Mouse (Mus musculus) layer of hippocampus, postnatal 14 days (tissue): ENCODE data around the gene Robo1. TPM values are rescaled to one million over a fixed set of nuclear protein-coding genes. Genes with fewer than 3 reads are reported as not detected.

ENCODE experiments used
- DNase-seq, 2 experiments: peaks; one replicate each; pipeline ENCODE4 v3.0.0; 2021 to 2022; ENCODE audit warnings: low spot score in 2 of 2, mixed read lengths in 1 of 2
- total RNA-seq, 2 experiments: library from RNA; stranded (reverse); gene quantifications; 2 replicates each; pipeline ENCODE4 v1.2.3; 2021

The Robo1 gene
- total RNA-seq, 2 experiments from 2014 or later: 96.0 to 100 TPM

DNA sequence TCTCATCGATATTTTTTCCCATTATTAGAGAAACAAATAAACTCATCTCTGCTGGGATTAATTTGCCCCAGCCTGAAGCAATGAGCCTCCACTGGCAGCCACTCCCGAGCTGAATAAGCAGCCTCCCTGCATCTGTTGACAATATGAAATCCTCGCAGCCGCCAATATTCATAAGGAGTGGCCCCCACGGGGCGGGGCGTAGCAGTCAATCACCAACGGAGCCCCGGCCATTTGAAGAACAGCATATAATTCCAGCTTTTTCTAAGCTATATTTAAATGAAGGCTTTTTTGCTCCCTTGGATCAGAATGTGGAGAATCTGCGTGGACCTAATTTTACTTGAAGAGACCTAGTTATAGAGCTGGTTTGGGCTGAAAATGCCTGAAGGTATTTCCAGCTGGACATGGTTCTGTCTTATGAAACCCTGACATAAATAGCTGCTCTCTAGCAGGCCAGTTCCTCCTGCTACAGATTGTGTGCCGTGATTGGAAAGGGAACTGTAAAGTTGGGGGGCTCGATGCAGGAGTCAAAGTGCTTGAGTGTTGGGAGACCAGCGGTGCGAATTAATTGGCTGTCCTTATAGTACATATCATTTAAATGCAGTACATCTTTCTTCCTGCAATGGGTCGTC lies 492.1 kb downstream of the Robo1 start:
- peak in 1 of 2 experiments; percentile 53 for DNase-seq

DNA sequence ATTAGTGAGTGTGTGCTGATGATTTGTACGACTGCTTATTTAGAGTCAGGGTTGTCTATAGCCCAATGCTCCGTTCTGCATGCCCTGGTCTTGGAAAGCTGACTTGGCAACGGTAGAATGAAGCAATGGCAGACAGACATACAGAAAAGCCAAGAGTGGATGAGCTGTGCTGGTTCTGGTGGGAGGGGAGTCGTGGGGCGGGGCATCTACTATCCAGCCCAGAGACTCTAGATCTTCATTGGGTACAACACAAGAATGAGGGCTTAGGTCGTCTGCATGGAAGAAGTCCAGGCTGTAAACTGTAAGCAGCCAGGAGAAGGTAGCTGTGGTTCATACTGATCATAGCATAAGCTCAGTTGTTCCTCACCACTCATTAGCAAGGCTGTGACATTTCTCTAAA lies 492.7 kb downstream of the Robo1 start:
- DNase-seq: no peak

DNA sequence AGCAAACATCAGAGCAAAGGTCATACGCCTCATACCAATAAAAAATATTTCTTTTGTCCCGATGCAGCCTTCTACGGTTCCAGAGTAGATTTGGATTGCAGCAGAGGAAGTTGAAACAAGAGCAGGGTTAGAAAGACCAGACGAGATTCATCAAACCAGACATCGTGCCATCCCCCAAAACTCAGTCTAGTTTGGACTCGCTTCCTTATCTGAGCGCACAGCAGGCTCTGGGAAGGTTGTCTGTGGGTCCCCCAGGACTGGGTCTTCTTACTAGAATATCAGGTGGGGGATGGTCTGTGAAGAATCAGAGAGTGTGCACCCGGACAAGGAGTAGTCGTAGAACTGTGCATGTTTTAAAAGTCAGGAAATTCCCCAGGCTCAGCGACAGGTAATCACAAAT lies 500.2 kb downstream of the Robo1 start:
- no peak for DNase-seq

DNA sequence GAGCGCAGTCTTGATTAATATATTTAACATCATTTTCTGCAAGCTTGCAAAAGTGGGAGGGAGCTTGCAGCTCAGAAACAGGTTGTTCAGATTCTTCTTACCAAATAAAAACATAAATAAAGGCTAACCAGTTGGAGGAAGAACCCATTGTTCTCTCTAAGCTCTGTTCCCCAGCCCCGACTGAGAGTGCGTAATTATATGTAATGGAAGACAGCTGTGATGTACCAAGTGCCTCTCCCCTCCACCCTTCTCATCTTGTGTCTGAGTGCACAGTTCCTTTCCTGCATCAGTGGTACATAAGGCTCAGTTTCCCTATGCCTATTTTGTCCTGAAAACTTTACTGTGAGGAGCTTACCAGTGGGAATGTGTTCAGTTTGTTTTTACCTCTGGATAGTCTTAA lies 502.8 kb downstream of the Robo1 start:
- DNase-seq: no peak

DNA sequence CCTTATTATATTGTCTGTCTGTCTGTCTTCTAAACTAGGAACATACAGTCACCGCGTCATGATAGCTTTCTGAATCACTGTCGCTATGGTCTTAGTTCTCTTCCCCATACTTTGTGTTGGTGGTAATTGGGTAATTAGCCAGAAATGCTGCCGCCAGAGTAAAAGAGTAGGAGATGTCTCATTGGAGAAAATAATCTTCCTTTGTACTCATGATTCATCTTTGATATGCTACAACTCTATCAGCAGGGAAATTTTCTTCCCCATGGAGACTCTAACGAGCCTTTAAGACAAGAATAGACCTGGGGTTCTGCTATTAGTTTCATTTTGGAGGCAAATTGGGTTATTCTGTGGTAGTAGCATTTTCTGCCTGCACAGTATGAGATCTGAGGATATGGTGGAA lies 503.4 kb downstream of the Robo1 start:
- no peak for DNase-seq

DNA sequence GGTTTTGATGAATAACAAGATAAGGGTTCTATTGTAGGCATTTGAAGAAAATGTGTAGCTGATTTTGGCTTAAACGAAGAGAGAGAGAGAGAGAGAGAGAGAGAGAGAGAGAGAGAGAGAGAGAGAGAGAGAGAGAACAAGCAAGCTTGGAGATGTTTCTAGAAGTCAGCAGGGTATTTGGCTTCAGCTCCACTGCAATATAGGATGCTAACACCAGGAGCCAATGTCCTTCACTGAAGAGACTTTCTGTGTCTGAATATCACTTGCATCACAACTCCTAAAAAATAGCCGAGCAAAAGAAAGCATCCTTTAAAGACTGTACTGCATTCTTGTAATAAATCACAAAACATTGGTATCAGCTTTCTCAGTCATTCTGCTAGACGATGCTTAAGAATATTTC lies 503.8 kb downstream of the Robo1 start:
- DNase-seq: no peak

DNA sequence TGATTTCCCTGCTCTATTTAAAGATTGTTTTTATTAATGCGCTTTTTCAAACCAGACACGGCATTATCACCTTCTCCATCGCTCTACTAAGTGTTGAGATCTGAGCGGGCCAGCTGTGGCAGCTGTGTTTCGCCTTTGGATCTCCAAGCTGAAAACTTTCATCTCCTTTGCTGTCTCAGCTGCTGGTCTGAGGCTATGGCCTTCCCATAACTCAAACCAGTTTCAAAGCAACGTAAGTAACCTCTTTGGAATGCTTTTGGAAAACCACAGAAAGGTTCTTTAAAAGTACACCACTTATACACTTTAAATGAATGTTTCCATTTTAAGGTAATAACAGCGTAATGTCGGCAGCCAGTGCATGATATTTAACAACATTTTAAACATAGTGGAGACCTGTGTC lies 520.3 kb downstream of the Robo1 start:
- DNase-seq: no peak

DNA sequence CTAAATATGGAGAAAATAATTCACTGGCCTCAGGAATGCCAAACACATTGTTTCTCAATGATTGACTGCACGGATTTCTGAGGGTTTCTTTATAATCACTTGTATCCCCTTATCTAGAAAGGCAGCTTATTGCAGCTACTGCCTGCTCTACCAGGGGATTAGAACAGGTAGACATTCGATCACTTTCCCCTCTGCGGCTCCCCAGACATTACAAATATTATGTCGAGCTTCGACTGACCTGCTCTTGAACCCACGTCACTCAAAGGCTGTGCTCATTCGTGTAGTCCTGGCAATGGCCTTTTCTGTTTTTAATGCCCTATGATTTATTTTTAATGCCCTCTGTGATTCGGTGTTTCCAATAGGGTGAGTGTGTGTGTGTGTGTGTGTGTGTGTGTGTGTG lies 521.4 kb downstream of the Robo1 start:
- no peak for DNase-seq

DNA sequence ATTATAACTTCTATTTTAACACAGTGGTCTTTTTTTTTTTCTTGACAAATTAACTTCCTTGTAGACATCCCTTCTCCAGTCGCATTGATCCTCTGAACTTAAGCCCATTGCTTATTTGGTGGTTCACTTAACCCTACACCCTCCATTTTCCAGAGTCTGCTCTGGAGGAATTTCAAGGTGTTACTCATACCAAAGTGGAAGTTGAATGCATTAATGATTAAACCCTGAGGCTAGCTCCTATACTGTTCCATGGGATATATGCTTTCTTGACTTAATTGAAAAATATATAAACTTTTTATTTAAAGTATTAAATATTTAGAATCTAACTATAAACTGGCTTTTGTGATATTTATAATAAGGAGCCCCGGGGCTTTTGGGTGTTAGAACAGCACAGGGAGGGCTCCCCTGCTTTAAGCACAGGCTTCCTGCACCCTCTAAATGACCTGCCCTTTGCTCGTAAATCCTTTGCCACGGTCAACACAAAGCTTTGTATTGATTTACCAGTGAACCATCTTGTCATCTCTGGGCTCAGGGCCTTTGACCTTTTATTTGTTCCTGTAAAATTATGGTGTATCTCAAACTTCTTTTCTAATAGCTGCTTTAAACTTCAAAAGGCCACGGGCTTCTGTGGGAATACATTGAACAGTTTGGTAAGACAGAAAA lies 522.4 kb downstream of the Robo1 start:
- no peak for DNase-seq

DNA sequence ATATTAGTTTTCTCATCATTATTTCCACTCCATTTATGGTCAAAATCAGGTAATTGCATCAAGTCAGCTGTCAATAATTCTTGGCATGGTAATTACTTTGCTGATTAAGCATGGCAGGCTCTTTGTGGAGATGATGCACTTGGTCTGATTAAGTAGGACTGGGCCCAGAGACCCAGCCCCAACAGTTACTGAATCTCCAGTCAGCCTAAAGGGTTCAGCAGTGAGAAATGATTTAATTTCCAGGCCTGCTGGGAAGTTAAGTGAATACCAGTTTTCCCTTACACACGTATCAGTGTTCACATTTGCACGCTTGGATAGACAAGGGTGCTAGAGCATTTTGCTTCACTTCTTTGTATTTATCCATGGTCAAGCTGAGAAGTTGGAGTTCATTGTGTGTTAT lies 526.2 kb downstream of the Robo1 start:
- DNase-seq: no peak

DNA sequence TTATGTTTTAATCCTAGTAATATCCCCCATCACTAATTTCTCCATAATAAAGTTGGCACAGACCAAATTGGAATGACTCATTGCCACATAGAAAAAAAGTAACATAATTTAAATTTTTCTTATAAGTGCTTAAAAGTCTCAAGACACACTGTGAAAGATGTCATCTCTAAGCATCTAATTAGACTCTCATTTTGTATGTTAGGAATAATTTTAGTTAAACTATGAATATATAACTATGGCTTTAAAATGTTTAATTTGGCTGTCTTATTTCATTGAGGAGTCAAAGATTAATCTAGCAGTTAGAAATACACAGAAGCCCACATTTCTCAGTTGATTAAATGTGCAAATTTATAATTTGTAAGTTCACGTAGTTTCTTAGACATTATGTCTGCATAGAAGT lies 530.9 kb downstream of the Robo1 start:
- DNase-seq: no peak

DNA sequence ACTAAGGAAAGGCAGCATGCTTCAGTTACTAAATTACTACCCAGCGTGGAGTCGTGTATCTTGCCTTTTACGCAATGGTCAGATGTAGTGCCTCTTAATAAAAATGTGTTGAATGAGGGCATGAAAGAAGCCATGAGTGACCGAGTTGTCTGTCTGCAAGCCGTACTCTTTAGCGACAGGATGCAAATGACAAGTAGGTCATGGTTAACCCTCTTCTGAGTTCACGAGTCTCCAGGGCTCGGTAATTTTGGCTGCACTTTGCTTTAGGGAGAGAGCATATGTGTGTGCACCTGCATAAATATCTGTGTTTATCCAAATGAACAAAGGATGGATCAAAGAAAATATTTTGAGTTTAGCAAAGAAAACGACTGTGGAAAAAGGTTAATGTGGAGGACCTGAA lies 533.0 kb downstream of the Robo1 start:
- no peak for DNase-seq

DNA sequence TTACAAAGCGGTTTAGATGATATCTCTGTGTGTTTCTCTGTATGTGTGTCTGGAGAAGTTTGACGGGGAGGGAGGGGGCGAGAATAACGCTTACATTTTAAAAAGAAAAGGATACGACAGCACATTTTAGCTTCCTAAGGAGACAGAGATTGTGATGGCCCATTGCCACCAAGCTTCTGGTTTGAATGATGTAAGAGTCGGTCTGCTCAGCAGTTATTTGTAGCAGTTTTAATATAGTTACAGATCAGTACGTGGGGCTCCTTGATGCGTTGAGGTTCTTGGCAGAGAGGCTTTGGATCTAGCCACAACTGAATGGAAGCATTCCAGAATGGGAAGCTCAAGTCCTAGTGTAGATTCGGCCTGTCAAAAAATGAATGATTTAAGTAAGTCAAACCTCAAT lies 546.0 kb downstream of the Robo1 start:
- DNase-seq: peak in 1 of 2 experiments; percentile 42

DNA sequence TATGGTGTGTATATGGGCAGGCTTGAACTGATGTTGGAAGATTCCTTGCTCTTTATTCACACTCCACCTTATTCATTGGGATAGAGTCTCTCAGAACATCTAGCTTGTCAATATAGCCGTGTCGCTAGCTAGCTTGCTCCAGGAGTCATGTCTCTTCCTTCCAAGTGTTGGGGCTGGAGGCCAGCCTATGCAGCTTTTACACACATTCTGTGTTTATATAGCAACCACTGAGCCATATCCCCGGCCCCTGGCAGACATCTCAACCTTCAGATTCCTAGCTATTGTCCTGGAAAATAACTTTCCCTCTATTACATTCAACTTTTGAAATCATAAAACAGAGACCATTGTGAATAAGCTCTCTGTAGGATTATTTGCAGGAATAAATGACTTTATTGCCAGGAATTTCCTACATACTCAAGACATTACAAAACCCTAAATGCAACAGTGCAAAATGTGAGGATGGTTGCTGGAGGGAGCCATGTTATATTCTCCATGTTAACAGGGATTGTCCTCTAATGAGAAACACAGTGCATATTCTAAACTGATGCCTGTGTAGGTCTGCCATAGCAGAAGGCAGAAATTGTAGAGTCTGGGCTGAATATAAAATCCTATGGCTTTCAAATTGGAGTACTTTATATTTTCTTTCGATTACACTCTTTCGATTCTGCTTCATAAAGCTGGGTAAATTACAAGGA lies 546.9 kb downstream of the Robo1 start:
- DNase-seq: no peak

DNA sequence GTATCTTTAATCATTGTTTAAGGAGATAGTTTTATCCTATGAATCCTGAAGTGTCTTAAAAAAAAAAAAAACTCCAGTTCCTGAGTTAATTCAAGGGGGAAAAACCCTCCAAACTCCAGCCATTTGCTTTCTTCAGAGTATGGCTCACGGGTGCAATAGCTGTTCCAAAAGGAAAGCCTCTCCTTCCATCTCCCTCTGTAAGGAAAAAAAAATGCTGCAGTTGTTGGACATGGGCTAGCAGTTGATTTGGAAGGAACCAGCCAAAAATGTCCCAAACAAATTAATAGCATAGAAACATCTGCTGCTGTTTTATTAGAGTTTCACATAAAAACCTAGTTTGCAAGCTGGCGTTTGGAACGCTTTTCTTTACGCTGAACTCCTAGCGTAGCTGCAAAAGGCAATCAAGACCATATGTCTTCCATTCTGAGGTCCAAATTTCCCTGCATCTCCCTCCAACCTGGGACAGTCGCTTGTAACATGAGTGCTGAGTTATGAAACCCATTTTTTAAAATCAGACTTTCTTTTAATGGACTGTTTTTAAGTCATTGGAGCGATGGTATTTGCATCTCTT lies 553.7 kb downstream of the Robo1 start:
- DNase-seq: peak in 1 of 2 experiments; percentile 34

DNA sequence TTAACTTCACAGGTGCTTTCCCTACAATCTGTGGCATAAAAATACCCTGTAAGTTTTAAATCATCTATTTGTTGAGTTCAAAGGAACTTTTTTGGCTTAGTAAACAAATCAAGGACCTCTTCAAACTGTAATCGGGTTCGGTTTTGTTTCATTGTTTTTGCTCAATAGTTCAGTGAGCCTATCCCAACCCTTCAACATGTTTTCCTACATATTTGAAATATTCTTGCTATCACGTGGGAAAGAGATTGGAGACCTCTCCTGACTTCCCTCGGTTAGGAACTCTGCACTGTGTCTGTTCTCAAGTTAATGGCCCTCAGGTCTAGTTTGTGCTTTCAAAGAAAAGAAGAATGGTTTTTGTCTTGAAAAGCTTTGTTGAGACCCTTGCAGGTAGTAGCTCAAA lies 557.9 kb downstream of the Robo1 start:
- no peak for DNase-seq

DNA sequence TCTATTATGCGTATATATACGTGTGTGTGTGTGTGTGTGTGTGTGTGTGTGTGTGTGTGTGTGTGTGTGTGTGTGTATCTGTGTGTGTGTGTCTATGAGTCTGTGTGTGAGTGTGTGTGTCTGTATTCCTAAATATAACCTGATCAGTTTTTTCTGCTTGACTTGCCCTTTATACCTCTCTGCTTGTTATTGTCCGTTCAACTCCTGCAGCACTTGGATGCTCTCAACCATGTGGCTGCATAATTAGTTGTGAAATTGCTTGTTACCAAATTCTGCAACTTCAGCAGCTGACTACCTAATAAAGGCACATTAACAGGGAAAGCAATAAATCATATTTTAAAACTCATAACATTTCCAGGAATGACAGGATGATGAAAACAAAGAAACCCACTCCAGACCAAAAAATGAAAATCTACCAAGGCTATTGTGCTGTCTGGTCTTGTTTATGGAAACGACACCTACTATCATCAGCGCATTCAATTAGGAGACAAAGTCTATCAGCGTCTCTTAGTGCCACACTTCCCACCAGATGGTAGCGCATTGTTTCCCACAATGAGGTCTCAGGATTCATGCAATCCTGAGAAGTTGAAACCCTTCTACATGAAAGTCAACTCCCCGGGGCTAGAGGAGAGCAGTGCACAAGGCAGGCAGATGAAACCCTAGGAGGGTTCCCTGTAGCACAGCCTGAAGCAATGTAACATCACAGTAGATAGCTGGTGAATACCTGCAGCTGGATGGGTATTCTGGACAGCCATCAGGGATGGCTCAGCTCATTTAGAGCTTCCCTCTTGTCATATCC lies 567.0 kb downstream of the Robo1 start:
- DNase-seq: no peak

DNA sequence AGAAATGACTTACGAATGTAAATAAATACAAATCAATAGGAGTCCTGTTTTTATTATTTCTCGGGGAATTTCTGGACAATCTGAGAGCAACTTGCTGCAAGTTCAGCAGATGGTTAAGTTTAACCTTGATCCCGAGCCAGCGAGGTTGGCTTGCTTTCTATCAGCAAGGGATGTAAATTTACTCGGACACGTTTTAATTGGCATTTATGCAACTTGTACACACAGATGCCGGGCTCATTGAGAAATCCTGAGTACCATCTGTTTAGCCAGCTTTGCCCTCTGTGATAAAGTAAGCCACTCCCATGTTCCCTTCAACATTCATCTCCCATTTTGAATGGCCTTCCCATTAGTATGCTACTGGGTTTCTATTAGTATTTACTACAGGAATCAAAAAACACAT lies 580.0 kb downstream of the Robo1 start:
- peak in 1 of 2 experiments; percentile 65 for DNase-seq

DNA sequence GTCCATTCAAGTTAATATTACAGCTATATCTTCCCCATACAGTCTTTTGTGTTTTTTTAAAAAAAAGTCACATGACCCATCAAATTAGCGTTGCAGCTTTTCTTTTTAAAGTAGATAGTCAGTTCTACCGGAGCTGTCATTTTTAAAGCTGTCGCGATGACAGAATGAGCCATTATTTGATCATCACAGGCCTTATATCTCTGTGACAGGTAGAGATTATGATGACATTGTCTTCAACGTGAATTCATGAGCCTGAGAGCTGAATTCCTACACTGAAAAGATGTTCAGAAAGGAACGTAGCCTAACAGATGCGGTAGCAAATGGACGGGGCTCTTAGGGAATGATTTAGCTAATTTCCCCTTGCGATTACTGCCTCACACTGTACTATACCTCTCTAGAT lies 581.3 kb downstream of the Robo1 start:
- no peak for DNase-seq

DNA sequence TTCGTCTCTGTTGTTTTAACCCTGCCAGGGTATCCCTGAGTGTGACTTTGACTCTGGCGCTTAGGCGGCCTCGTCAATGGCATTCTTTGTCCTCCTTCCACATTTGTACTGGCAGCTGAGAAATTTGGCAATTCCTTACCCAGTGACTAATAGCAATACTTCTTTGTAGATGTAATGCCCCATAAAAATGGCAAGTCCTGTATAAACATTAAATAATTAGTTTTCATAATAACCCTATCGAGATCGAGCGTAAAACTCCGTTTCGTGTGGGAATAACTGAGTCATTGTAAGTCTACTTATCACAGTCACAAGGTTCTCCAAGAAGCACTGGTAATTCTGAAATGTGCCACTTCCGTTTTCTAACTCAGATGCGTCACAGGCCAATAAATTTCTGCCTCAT lies 589.0 kb downstream of the Robo1 start:
- DNase-seq: peak in 1 of 2 experiments; percentile 11

DNA sequence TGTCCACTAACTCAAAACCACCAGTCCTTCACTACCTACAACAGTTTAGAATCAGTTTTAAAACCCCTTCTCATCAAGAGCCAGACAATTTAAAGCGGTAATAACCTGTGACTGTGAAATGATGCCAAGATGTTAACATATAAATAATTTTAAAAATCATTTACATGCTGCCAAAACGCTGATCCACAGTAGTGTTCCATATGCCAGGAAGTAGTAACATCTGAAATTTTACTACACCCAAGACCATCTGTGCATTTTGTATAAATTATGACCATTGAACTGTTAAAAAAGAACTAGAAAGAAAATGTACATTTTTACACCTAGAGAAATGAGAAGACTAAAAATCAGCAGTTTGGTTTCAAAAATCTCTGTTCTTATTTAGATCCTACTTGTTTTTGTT lies 600.8 kb downstream of the Robo1 start:
- DNase-seq: no peak
